Mouse (Mus musculus) spleen, postnatal 14 days (tissue): ENCODE measurements around the gene Slc24a3.

ENCODE experiments used
- DNase-seq, 2 experiments: peaks; one replicate each; pipeline ENCODE4 v3.0.0; 2021 to 2022; ENCODE audit warnings: low spot score in 2 of 2

Gene Slc24a3

GRCm38 (mm10) chr2:145682924-145683323, 515.4 kb downstream of the Slc24a3 start:
- DNase-seq = no peak

GRCm38 (mm10) chr2:145683536-145683935, 516.0 kb downstream of the Slc24a3 start:
- DNase-seq = no peak

- DNase-seq = no peak
Observed at GRCm38 (mm10) chr2:145684151-145684550, 516.6 kb downstream of the Slc24a3 start.

GRCm38 (mm10) chr2:145684891-145685290, 517.3 kb downstream of the Slc24a3 start:
- DNase-seq = no peak

GRCm38 (mm10) chr2:145686017-145686416, 518.5 kb downstream of the Slc24a3 start:
- DNase-seq = no peak

GRCm38 (mm10) chr2:145691367-145692009, 523.9 kb downstream of the Slc24a3 start:
- DNase-seq = no peak
